Mouse (Mus musculus): ENCODE measurements around the gene Fgfr2. TPM values are rescaled to one million over a fixed set of nuclear protein-coding genes. Genes with fewer than 3 reads are reported as not detected.

The Fgfr2 gene
- 2.0 TPM for polyA plus RNA-seq (2014; fragmentation: Illumina TruSeq; extraction: RNeasy Lipid Tissue Mini Kit (QIAGEN cat#74804); ENCODE audit: low read depth, low replicate concordance)

DNA sequence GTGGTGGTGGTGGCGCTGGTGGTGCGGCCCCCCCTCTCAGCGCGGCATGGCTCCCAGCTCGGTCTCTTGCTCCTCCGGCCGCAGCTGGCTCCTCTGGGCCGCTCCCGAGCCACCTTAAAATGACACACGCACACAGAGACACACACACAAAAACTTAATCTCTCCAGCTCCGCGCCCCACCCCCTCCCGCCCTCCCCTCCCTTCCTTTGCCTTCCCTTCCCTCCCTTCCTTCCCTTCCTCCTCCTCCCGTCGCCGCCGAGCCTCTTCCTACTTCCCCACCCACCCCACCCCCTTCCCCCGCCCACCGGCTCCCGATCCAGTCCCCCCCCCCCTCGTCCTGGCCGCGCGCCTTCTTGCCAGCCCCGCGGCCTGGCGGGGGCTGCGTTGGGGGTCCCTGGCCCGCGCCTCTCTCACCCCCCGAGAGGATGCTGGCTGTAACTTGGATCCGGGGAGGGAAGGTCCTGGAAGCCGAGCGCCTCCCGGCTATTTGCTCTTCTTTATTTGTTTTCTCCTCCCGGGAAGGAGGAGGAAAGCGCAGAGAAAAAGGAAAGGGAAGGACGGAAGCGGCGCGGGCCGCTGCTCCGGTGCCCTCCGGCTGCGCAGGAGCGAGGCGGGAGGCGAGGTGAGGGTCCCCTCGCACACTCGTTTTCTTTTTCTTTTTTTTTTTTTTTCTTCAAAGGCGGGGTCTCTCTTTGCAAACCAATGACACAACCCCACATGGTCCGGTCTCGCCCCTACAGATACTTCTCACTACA lies at the start of gene Fgfr2:
TSS of gene Fgfr2 (minus strand) at position 107 of the 755 bp plus-strand sequence.

DNA sequence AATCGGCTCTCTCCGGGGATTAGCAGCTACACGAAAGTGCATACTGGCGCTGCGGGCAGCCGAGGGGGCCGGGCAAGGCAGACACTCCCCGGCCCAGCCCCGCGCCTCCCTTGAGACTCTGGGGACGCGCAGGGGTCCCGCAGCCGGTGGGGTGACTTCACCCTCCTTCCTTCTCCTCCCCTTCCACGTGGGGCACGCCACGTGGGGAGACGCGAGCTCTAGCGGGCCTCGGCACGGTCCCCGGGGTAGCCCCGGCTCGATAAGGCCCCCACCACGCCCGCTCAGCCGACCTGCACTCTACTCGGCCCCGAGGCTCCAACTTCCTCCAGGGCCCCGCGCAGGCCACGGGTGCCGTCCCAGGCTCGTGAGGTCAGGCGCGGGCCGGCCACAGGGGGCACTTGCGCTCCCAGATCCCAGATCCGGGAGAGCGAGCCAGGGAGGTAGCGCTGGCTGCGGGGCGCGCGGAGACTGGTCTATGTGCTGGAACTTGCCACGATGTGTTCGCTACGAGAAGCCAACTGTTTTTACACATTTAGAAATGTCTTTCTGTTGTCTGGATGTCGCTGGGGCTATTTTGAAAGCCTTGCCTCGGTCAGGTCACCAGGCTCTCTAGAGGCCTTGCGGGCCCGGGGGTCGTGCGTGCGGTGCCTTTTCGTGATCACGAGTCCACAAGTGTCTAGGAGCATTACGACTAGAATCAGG lies 1.0 kb upstream of the Fgfr2 start, which contains the start of gene Ctbp2:
TSS of gene Ctbp2 (minus strand) at position 356 of the 702 bp plus-strand sequence.

DNA sequence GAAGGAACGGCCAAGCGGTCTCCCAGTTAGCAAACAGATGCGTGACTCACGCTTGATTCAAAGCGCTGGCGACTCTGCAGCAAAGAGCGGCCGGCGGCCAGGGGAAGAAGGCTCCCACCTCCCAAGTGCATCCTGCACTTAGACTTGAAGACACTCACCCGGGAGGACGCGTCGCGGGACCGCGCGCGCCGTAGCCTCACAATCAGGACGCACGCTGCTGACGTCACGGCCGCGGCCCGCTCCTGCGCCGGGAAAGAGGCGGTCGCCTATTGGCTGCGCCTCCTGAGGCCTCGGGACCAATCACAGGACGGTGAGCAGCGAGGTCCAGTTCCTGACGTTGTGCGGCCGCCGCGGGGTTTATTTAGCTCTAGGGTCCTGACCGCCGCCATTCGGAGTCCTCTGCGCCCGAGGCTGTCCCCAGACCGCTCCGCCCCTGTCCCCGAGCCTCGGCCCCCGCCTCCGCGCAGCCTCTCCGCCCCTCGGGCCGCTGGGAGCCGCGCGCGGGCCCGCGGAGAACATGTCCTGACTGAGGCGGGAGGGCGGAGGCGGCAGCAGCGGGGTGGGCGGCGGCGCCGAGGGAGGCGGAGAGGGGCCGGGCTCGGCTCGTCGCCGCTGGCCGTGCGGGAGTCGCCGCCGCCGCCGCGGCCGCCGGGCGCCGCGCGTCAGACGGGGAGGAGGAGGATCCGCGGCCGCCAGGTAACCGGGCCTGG lies 192.1 kb downstream of the Fgfr2 start, which contains the start of gene Zranb1:
TSS of gene Zranb1 (plus strand) at position 293 of the 710 bp plus-strand sequence.

DNA sequence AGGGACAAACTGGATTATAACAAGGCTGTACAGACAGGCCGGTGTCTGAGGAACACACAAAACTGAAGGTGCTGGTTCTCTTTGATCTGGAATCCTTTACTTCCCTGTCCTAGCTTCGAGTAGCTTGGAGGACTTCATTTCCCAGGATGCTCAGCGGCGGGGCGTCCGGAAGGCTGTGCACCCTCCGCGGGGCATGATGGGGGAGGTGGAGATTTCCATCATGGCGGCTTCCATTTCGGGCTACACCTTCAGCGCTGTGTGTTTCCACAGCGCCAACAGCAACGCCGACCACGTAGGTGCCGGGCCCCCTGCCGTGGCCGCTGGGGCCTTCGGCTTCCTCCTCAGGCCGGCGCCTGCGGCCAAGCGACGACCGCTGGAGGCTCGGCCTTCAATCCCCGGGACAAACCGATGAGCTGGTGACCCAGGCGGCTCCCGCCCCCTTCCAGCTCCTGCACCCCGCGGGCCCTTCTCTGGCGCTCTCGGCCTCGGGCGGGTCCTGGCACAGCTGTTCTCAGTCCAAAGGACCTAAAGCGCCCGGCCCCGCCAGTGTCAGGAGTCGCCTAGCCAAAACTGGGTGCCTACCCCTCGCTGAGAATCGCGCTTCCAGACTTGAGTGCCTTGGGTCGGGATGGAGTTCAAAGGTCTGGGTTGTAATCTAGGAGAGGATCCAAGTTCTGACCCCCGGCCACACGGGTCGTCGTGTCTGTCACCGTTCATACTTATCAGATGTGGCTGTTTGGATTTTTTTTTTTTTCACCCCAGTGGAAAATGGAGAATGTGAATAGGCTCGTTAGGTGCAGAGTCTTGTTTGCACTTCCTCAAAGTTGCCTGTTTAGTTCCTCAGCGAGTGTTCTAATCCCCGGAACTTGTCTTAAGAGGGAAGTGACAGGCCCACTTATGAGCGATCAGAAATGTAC lies 263.9 kb downstream of the Fgfr2 start, which contains the start of gene Abraxas2:
TSS of gene Abraxas2 (plus strand) at position 184 of the 917 bp plus-strand sequence.

DNA sequence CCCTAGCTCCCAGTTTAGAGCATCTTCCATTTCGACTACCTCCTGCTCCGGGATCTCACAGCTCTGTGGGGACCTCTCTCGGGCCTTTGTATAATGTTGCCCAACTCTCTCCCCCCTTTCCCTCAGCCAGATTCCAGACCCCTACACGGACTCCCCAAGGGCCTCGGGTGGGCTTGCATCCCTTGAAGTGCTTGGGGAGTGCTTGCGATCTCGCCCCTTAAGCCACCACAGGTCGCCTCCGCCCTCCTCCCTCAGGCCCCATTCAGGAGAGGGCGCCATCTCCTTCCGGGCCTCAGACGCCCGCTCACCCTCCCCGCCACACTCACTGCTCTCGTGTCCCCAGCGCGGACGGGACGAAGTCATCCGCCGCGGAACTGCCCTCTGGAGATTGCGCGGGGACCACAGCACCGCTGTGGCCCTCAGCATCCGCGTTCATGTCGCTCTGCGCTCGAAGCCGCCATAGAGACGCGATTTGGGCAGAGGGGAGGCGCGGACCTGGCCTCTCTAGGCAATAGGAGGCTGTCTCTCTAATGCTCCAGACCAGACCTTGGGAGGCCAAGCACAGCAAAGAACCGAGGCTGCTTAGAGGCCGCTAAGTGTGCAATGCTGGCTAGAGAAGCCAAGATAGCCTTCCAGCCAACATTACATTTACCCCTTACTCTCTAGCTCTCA lies 270.8 kb downstream of the Fgfr2 start, which contains the start of gene Eef1akmt2:
TSS of gene Eef1akmt2 (minus strand) at position 501 of the 672 bp plus-strand sequence.

DNA sequence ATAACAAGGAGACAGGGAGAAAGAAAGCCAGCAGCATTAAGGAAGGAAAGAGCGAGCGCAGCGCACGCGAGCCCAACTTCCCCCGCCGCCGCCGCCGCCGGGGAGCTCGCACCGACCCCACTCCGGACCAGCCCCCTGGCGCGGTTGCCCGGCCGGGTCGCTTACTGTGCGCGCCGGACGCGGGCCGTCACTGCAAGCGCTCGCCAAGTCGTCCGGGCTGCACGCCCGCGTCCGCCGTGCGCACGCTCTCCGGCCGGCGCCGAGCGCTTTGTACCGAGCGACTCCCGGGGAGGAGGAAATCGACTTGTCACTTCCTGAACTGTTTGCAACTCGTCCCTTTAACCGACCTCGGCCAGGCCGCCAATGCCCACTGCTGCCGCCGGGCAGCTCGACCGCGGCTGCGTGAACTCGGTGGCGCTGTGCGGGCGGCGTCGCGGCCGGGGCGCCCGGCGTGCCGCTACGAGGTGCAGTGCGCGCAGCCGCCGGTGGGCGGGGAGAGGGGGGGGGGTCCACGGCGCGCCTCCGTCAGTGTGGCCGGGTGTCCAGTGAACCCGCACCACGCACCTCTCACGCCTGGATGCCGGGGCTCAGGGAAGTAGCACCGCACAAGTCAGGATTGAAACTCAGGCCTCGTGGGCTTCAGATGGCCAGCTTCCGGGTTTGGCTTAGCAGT lies 309.6 kb downstream of the Fgfr2 start, which contains the start of gene Fam53b:
TSS of gene Fam53b (minus strand) at position 471 of the 673 bp plus-strand sequence.

DNA sequence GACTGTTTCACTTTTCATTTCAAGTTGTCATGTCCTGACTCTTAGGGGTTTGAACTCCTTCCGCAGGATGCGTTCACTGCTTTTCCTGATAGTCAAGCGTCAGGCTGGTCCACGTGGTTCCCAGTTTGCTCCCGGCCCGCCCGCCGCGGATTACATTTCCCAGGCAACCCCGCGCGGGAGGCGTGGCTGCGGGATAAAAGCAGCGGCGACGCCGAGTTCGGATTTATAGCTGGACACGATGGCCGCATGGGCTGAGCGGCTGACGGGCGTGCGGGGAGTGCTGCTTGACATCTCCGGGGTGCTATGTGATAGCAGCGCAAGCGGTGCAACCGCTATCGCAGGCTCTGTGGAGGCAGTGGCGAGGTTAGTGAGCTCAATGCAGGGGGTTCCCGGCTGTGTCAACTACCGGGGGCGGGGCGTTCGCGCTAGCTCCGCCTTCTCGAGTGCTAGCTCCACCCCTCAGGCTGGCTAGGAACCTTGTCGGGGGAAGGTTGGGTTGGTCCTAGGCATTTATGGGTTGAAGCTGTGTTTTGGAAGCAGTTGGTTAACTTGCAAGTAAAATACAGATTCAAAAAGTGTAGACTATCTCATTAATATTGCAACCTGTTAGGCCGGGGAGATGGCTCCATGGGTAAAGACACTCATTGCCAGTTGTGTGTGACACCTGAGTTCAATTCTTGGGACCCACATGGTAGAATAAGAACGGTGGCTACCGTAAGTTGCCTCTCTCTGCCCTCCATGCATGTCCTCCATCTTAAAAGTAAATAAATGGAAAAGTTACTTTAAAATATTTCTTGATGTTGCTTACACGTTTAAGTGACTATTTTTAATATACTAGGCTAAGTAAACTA lies 512.5 kb downstream of the Fgfr2 start, which contains the start of gene Lhpp:
TSS of gene Lhpp (plus strand) at position 171 of the 851 bp plus-strand sequence.

DNA sequence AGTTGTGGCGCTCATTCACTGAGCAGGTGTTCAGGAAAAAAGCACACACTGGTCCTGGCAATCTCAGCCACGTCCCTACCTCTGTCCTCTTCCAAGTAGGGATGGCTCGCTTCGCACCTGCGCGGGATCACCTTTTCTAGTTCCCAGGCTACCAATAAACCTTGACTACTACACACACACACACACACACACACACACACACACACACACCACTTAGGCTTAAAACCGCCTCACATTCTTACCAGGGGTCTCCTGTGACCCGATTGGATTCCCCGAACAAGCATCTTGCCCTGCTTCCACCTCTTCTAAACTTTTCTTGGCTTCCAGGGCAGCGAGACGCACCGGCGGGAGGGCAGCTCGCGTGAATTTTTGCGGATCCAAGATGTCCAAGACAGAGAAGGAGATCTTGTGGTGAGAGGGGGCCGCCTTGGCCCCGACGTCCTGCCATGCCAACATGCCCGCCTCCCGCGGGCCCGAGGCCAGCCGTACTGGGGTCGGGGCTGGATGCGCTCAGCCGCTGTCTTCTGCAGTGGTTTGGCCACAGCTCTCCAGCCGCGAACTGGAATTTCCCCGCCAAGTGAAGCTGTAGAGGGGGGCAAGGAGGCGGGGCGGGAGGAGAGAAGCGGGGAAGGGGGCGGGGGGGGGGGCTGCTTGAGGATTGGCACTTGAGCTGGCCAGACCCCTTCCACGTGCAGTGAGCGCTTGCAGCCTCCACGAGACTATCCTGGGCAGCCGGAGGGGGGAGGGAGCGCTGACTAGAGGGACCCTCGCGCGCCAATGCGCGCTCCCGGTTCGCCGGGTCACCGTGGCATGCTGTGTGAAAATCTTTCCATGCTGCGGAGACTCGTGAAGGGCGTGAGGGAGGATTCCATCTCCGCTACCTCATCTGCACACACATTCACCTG lies 523.8 kb downstream of the Fgfr2 start, which contains the start of gene Nkx1-2:
TSS of gene Nkx1-2 (minus strand) at position 567 of the 905 bp plus-strand sequence.

DNA sequence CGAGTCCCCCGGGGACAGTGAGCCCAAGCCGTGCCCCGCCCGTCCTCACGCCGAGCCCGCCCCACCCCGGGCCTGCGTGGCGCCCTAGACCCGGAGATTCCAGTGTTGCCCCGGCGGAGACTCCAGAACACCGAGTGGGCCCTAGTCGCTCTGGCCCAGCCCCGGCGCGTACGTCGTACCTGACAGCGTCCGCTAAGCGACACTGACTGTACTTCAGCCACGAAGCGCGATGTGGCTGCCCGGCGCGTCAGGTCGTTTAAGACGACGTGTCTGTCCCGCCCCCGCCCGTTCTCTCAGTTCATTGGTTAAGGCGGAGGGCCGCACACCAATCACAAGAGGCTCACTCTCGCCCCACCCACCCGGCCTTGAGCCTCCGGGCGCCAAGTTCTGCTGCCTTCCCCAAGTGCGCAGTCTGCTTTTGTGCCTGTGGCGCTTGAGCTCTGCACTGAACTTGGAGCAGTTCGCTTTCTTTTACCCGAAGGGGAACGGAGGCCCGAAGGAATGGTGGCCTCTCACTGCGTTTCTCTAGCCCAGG lies 547.0 kb downstream of the Fgfr2 start, which contains the start of gene Oat:
TSS of gene Oat (minus strand) at position 283 of the 535 bp plus-strand sequence.

DNA sequence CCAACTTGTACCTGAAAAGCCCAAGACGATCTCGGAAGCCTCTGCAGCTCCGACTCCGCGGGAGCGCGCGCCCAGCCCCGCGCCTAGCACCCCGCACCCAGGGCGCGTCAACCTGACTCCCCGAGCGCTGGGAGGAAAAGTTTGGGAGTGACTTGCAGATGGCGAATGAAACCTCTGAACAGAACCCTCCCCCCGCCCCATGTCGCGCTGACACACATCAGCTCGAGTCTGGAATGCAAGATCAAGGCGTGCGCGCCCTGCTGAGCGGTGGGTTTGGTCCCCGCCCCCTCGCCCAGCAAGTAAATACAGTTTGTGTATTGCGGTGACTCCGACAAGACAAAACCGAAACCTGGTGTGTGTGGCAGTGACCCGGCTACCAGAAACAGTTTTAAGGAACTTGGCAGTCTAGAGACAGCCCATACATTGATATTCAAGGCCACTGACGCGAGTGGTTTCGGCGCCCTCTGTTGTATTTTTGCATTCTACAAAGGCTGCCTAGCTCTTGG lies 806.1 kb downstream of the Fgfr2 start, which contains the start of gene Chst15:
TSS of gene Chst15 (minus strand) at position 193 of the 506 bp plus-strand sequence.

DNA sequence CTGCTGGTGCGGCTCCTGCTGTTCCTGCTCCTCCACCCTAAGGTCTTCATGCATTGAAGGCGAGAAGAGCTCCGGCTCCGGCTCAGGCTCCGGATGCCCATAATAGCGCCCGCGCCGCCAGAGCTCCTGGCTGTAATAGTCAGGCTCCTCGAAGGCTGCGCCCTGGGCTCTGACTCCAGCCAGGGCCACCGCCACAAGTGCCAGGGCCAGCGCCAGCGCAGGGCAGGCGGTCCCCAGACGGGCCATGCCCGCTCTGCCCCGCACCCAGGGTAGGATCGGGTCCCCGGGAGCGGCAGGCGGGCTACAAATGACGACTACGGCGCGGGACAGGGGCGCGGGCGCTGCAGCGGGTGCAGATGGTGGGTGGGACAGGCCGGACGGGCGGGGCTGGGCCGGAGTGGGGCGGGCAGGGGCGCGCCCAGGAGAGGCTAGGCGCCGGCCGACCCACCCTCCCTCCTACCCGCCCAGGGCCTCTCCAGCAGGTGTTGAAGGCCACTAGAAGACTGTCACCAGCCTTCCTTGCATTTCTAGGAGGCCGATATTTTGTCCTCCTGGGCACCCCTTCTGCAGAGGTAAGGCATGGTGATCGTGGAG lies 968.7 kb downstream of the Fgfr2 start, which contains the start of gene Cpxm2:
TSS of gene Cpxm2 (minus strand) at position 372 of the 594 bp plus-strand sequence.

DNA sequence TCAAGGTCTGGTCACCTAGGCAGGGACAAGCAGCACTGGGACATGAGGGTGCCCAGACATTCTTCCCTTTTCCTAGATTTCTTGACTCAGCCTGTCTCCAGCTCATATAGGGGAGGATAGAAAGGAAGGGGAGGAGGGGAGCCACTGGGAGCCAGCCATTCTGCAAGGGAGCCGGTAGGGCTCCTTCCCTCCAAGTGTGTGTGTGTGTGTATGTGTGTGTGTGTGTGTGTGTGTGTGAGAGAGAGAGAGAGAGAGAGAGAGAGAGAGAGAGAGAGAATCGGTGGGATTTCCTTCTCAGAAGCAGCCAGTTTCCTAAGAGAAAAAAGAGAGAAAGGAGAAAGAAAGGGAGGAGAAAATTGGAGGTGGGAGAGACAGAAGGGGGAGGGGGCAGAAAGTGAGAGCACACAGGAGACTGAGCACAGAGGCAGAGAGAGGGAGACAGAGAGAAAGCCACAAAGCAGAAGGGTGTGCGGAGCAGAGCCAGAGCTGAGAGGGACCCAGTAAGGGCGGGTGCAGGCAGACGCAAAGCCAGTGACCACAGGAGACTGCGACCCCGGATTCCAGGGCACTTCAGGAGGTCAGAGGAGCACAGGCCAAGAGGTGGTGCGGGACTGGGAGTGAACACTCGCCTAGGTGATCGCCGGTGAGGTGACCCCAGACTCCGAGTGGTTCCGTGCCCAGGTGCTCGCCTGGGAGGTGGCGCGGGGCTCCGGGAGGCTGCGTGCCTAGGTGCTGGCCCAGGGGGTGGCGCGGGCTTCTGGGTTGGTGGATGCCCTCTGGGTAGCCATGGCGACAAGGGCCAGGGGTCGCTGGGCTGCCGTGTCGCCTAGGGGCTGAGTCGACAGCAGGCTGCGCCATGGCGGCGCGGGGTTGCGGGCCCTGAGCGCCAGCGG lies 1156.9 kb downstream of the Fgfr2 start, which contains the start of gene Gpr26:
TSS of gene Gpr26 (plus strand) at position 438 of the 893 bp plus-strand sequence.

DNA sequence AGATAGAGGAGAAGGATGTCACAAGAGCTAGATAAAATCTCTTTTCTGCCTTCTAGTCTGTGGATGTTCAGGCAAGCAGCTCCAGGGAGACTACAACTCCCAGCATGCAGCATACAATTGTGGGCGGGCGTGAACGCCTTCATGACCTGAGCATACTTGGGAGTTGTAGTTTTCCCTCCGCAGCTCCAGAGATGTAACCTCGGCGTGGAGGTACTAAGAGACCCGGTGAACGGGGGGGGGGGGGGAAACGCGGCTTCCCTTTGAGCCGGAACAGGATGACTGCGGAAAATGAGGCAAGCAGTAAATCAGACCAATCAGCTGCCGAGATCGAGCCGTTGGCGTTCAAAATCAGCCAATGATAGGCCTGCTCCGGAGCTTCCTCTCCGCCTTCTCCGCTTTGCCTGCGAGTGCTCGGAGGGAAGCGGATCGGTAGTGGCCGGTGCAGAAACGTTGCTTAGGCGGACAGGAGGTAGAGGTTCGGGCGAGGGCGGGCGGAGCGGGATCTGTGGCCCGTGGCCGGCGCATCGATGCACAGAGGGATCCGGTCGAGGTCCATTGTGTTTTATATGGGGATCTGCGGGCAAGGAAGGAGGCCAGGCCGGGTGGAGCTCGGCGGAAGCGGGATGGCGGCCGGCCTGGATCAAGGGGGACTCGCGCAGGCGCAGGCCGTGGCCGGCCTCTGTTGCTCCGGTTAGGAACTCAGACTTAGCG lies 1563.0 kb downstream of the Fgfr2 start, which contains the start of gene Bub3:
TSS of gene Bub3 (plus strand) at position 237 of the 711 bp plus-strand sequence.

DNA sequence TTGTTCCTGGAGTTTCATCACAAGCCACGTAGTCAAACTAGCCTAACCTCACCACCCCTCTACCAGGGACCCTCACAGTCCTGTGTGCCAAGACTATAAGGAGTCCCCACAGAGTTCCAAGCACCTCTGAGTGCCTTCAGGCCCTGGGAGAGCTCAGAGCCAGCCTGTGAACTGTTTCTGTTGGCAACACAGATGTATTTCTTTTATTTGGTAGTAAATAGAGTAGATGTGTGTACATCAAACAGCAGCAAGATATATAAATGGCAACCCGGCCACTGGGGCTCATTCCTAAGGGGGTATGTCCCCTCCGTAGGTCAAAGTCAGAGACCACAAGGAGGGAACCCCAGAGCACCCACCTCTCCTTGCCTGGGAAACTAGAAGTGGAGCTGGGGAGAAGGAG lies 1574.7 kb downstream of the Fgfr2 start, which contains the start of gene Hmx2:
TSS of gene Hmx2 (plus strand) at position 301 of the 400 bp plus-strand sequence.

